Mouse (Mus musculus) forelimb bud, embryonic 11.5 days (tissue): ENCODE measurements around the gene Pou2f3.

Source experiments
- DNase-seq: peaks from one replicate; pipeline ENCODE4 v3.0.0-alpha.2; 2012; ENCODE audit warnings: low read depth, low spot score

Gene Pou2f3

GRCm38 (mm10) chr9:43083441-43084055 is 126.6 kb downstream of the Pou2f3 start:
- no peak for DNase-seq

- no peak for DNase-seq
Observed at GRCm38 (mm10) chr9:43078711-43079110, 131.5 kb downstream of the Pou2f3 start.

GRCm38 (mm10) chr9:43076163-43076562 is 134.0 kb downstream of the Pou2f3 start:
- no peak for DNase-seq

DNA sequence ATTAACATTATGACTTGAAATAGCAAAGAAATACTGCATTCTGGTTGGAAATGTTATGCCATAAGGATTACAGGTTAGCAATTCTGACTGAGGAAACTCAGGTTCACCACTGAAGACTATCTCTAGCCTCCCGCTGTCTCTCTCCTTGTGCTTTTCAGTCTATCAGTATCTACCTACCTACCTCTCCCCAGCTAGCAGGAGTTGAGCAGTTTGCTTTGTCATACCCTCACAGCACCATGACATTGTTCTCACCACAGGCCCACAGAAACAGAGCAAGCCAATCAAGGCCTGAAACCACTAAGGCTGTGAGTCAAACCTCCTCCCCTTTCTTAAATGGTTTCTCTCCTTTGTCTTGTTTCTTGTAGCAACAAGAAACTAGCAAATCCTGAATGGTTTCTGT is 135.6 kb downstream of the Pou2f3 start:
- no peak for DNase-seq
